Mouse (Mus musculus) kidney, postnatal 0 days (tissue): Measurements from ENCODE around the gene Tmem206. TPM values are rescaled to one million over a fixed set of nuclear protein-coding genes. Genes with fewer than 3 reads are reported as not detected.

Experiments
- ATAC-seq: fragments of 200-750 bp; cut with Nextera tagmentation; replicated peaks from 2 replicates; pipeline ENCODE4 v1.8.0; 2017; ENCODE audit warnings: low read depth, moderate number of reproducible peaks, moderate TSS enrichment, moderate library complexity; ENCODE audit not compliant: low FRiP score
- DNase-seq: peaks from one replicate; pipeline ENCODE4 v3.0.0-alpha.2; 2016; ENCODE audit warnings: low spot score
- H3K27ac ChIP-seq: fragments of 300-500 bp; sonication (generic); 2 replicates; pipeline ENCODE4 v1.5.1; 2014; ENCODE audit warnings: mild to moderate bottlenecking
- H3K27me3 ChIP-seq: fragments of 300-500 bp; sonication (generic); 2 replicates; pipeline ENCODE4 v1.6.1; 2014; ENCODE audit warnings: low read length, mixed read lengths; ENCODE audit not compliant: insufficient read depth
- H3K36me3 ChIP-seq: fragments of 300-500 bp; sonication (generic); 2 replicates; pipeline ENCODE4 v1.6.1; 2014; ENCODE audit warnings: low read length, mixed read lengths; ENCODE audit not compliant: insufficient read depth
- H3K4me1 ChIP-seq: fragments of 300-500 bp; sonication (generic); replicated peaks from 2 replicates; pipeline ENCODE4 v1.6.1; 2014; ENCODE audit warnings: antibody characterized with exemption, low read length, mixed read lengths; ENCODE audit not compliant: insufficient read depth
- H3K4me2 ChIP-seq: fragments of 300-500 bp; sonication (generic); 2 replicates; pipeline ENCODE4 v1.6.1; 2014; ENCODE audit warnings: mild to moderate bottlenecking, low read length, moderate library complexity, mixed read lengths
- H3K4me3 ChIP-seq: fragments of 300-500 bp; sonication (generic); replicated peaks from 2 replicates; pipeline ENCODE4 v1.5.1; 2014; ENCODE audit warnings: low read depth, low read length
- H3K9ac ChIP-seq: fragments of 300-500 bp; sonication (generic); 2 replicates; pipeline ENCODE4 v1.6.1; 2014; ENCODE audit warnings: low read depth, low read length
- H3K9me3 ChIP-seq: fragments of 300-500 bp; sonication (generic); replicated peaks from 2 replicates; pipeline ENCODE4 v1.6.1; 2016; ENCODE audit warnings: low read length, inconsistent platforms, mixed read lengths
- CTCF ChIP-seq: IDR thresholded peaks from 2 replicates; pipeline ENCODE4 v1.5.1; 2016; ENCODE audit warnings: antibody characterized with exemption, low read depth, mild to moderate bottlenecking, moderate library complexity
- WGBS: fragments of 180-500 bp; shearing (Covaris S2); extraction: QIAGEN DNeasy Blood & Tissue Kit; methylation state at CpG from one replicate; pipeline ENCODE4 v1.1.7; 2014; 5-methylcytosine and 5-hydroxymethylcytosine counted together
- polyA plus RNA-seq: library from polyadenylated mRNA; unstranded; fragments of >200 nt; fragmentation: Nextera tagmentation; extraction: Ambion mirVana; gene quantifications from 2 replicates; pipeline ENCODE4 v1.2.1, GENCODE M21; 2015

The Tmem206 gene
- polyA plus RNA-seq, 1 experiment from 2014 or later: 19.7 TPM

- no peak overlapping the region for H3K4me2 ChIP-seq
- no peaks in the 10 kb centered on the region for H3K9me3 ChIP-seq
- ATAC-seq (no peak), DNase-seq (no peak)
- H3K4me1 ChIP-seq: 0 out of 2 replicates have a peak, but pooled peaks cover 3% of the 10 kb centered on the region
- no peak overlapping the region for H3K27ac ChIP-seq
- H3K4me3 ChIP-seq: no peak overlapping the region
- no peaks in the 10 kb centered on the region for H3K36me3 ChIP-seq
- no peak for TF ChIP-seq CTCF
- H3K9ac ChIP-seq: no peak overlapping the region
- H3K27me3 ChIP-seq: no peaks in the 10 kb centered on the region
- 61% methylated on average over 4 of the region's 4 CpGs for WGBS
These were observed 11.8 kb upstream of the Tmem206 start for GRCm38 (mm10) chr1:191313926-191314325.

GRCm38 (mm10) chr1:191316818-191317217 is 8.9 kb upstream of the Tmem206 start:
- no peak overlapping the region for H3K9ac ChIP-seq
- no peaks in the 10 kb centered on the region for H3K27me3 ChIP-seq
- 82% methylated on average over 8 of the region's 8 CpGs for WGBS
- 0 out of 2 replicates have a peak, but pooled peaks cover 3% of the 10 kb centered on the region for H3K4me1 ChIP-seq
- no peak for ATAC-seq
- H3K4me2 ChIP-seq: peak overlapping the region; percentile 65; the same call in 1 of the 2 replicates
- H3K36me3 ChIP-seq: no peaks in the 10 kb centered on the region
- no peaks in the 10 kb centered on the region for H3K9me3 ChIP-seq
- H3K4me3 ChIP-seq: no peak overlapping the region
- TF ChIP-seq CTCF: peak; percentile 46
- DNase-seq: no peak
- H3K27ac ChIP-seq: no peak overlapping the region

DNA sequence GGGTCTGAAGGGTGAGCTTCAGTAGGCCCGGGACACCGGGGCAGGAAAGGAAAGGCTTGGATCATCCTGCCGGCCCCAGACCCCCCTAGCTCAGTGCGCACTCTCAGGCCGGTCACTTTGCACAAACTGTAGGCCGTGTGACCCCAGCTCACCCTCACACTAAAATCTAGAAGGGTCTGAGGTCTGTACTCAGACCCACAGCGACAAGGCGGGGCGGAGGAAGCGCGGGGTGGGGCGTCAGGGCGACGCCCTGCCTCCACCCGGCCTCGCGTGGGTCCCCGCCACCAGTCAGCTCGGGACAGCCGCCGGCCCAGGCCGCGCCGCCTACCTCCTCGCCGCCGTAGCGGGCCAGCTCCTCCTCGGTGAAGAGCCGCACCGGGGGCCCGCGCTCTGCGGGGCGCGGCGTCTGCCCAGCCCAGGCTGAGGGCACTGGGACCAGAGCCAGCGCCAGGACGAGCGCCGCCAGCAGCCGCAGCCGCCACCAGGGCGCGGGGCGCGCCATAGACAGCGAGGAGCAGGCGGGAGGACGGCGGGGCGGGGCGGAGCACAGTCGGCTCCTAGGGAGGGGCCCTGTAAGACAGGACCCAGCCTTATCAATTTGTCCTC is 8.0 kb upstream of the Tmem206 start, which contains the start of gene Nenf:
TSS of gene Nenf (minus strand) at position 604 of the 606 bp plus-strand sequence.
- WGBS: 1% methylated on average over 53 of the region's 54 CpGs
- Histone ChIP-seq H3K4me2 (peak within 1 kb of the TSS; percentile 65), H3K36me3 (no peaks in the 10 kb centered on the region), H3K9ac (peak within 1 kb of the TSS; percentile 83), H3K4me1 (0 out of 2 replicates have a peak, but pooled peaks cover 3% of the 10 kb centered on the region), H3K4me3 (peak within 1 kb of the TSS; percentile 64), H3K27me3 (no peaks in the 10 kb centered on the region), H3K9me3 (no peaks in the 10 kb centered on the region), H3K27ac (peak within 1 kb of the TSS; percentile 72)
- DNase-seq (peak; percentile 79), ATAC-seq (peak; percentile 86)
- peak; percentile 8; the same call in 1 of the 2 replicates for TF ChIP-seq CTCF

- no peaks in the 10 kb centered on the region for H3K4me1 ChIP-seq
- 63% methylated on average over 5 of the region's 5 CpGs for WGBS
- no peaks in the 10 kb centered on the region for H3K27me3 ChIP-seq
- no peak overlapping the region for H3K4me3 ChIP-seq
- H3K36me3 ChIP-seq: no peaks in the 10 kb centered on the region
- H3K9ac ChIP-seq: no peak overlapping the region
- no peak for TF ChIP-seq CTCF
- DNase-seq (no peak), ATAC-seq (no peak)
- no peaks in the 10 kb centered on the region for H3K9me3 ChIP-seq
- H3K27ac ChIP-seq: no peak overlapping the region
- H3K4me2 ChIP-seq: no peak overlapping the region
These were observed 7.0 kb upstream of the Tmem206 start for GRCm38 (mm10) chr1:191318686-191319085.

DNA sequence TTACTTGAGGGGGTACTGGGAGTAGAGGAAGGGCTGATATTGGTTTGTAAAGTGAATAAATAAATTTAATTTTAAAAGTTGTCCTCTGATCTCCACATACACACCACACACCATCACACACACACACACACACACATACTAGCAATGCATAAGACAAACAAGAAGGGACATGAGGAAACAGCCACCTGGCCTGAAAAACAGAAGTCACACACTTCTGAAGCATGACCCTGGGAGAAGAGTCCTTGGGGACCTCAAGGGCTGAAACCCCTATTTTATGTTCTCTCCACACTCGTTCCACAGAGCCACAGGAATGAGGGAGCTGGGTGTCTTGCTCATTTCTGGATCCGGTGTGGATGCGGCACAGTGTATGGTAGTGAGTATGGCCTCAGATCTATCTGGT is 2.3 kb upstream of the Tmem206 start:
- TF ChIP-seq CTCF: no peak
- no peaks in the 10 kb centered on the region for H3K9me3 ChIP-seq
- WGBS: 86% methylated on average over 3 of the region's 3 CpGs
- H3K36me3 ChIP-seq: no peaks in the 10 kb centered on the region
- no peaks in the 10 kb centered on the region for H3K27me3 ChIP-seq
- DNase-seq (no peak), ATAC-seq (no peak)
- no peak overlapping the region for H3K27ac ChIP-seq
- peaks cover 7% of the 10 kb centered on the region; the same call in 1 of the 2 replicates for H3K4me1 ChIP-seq
- no peak overlapping the region for H3K9ac ChIP-seq
- H3K4me3 ChIP-seq: no peak overlapping the region
- H3K4me2 ChIP-seq: no peak overlapping the region

DNA sequence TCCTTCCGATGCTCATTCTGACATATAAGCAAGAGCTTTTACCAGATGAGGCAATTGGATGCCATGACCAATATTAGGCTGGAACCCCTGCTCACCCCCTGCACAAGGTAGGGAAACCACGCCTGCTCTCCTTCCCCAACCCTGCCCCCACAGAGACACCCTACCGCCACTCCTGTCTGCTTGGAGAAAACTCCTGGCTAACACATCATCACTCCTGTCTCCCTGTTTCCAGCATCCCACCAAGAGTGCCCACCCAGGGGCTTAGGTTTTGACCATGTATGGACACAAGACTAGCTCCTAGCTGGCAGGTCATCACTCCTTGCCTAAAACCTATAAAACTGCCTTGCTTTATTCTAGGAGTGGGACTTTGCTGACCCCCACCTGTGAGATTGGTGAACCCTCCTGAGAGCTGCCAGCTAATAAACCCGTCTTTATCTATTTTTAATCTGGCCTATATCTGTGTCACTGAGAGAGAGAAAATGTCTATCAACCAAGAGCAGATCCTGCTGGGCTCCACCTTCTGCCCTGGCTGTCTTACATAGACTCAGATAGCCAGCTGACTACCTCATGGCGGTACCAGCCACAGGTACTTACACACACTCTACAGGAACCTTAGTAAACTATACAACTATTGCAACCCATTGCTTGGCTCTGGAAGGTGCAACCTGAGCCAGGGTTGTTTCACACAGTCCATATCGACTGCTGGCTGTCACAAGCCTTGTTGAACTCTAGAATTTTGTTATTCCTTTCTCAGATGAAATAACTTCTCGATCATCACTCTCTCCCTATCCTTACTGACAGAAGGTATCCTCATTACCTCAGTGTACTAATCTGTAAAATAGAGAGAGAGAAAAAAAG is 750 bp upstream of the Tmem206 start:
- H3K4me3 ChIP-seq: 0 out of 2 replicates have a peak overlapping the region, but pooled peaks have one; percentile 56
- no peaks in the 10 kb centered on the region for H3K36me3 ChIP-seq
- no peak for DNase-seq
- H3K9ac ChIP-seq: no peak overlapping the region
- H3K9me3 ChIP-seq: no peaks in the 10 kb centered on the region
- H3K4me2 ChIP-seq: peak overlapping the region; percentile 85; the same call in 1 of the 2 replicates
- WGBS: 81% methylated on average over 7 of the region's 7 CpGs
- ATAC-seq: no peak
- H3K4me1 ChIP-seq: peaks cover 7% of the 10 kb centered on the region; the same call in 1 of the 2 replicates
- no peak overlapping the region for H3K27ac ChIP-seq
- no peak for TF ChIP-seq CTCF
- no peaks in the 10 kb centered on the region for H3K27me3 ChIP-seq
